Mouse (Mus musculus) heart, embryonic 11.5 days (tissue): Measurements from ENCODE around the gene H2-Eb1. TPM values are rescaled to one million over a fixed set of nuclear protein-coding genes. Genes with fewer than 3 reads are reported as not detected.

Experiments used
- ATAC-seq: fragments of 200-750 bp; cut with Nextera tagmentation; replicated peaks from 2 replicates; pipeline ENCODE4 v1.8.0; 2017; ENCODE audit warnings: moderate library complexity; ENCODE audit not compliant: insufficient number of reproducible peaks, low FRiP score, low TSS enrichment
- H3K27ac ChIP-seq: fragments of 300-500 bp; sonication (generic); 2 replicates; pipeline ENCODE4 v1.5.1; 2014; ENCODE audit warnings: mild to moderate bottlenecking, low read depth, low read length
- H3K27me3 ChIP-seq: fragments of 300-500 bp; sonication (generic); 2 replicates; pipeline ENCODE4 v1.6.1; 2014; ENCODE audit warnings: mild to moderate bottlenecking, low read length, mixed read lengths; ENCODE audit not compliant: control insufficient read depth, insufficient read depth
- H3K36me3 ChIP-seq: fragments of 300-500 bp; sonication (generic); 2 replicates; pipeline ENCODE4 v1.6.1; 2014; ENCODE audit warnings: mild to moderate bottlenecking, low read length, moderate library complexity, mixed read lengths; ENCODE audit not compliant: control insufficient read depth, insufficient read depth
- H3K4me1 ChIP-seq: fragments of 300-500 bp; sonication (generic); 2 replicates; pipeline ENCODE4 v1.6.1; 2014; ENCODE audit warnings: low read length; ENCODE audit not compliant: control insufficient read depth, insufficient read depth
- H3K4me2 ChIP-seq: fragments of 300-500 bp; sonication (generic); 2 replicates; pipeline ENCODE4 v1.6.1; 2014; ENCODE audit warnings: mild to moderate bottlenecking, moderate library complexity
- H3K4me3 ChIP-seq: fragments of 300-500 bp; sonication (generic); 2 replicates; pipeline ENCODE4 v1.5.1; 2014; ENCODE audit warnings: low read depth, low read length
- H3K9ac ChIP-seq: fragments of 300-500 bp; sonication (generic); 2 replicates; pipeline ENCODE4 v1.6.1; 2014; ENCODE audit warnings: mild to moderate bottlenecking, low read depth, low read length, moderate library complexity
- H3K9me3 ChIP-seq: fragments of 300-500 bp; sonication (generic); replicated peaks from 2 replicates; pipeline ENCODE4 v1.6.1; 2016; ENCODE audit warnings: low read length; ENCODE audit not compliant: control insufficient read depth
- WGBS: fragments of 180-500 bp; shearing (Covaris S2); extraction: QIAGEN DNeasy Blood & Tissue Kit; methylation state at CpG from one replicate; pipeline ENCODE4 v1.1.7; 2014; ENCODE audit not compliant: insufficient replicate concordance; 5-methylcytosine and 5-hydroxymethylcytosine counted together
- polyA plus RNA-seq: library from polyadenylated mRNA; unstranded; fragments of >200 nt; fragmentation: Nextera tagmentation; extraction: Ambion mirVana; gene quantifications from 2 replicates; pipeline ENCODE4 v1.2.1, GENCODE M21; 2014

Gene H2-Eb1
- polyA plus RNA-seq, 1 experiment from 2014 or later, result 1.5 TPM

- Histone ChIP-seq H3K4me3 (no peak overlapping the region), H3K36me3 (no peaks in the 10 kb centered on the region), H3K4me1 (0 out of 2 replicates have a peak, but pooled peaks cover 2% of the 10 kb centered on the region), H3K27me3 (peaks cover 3% of the 10 kb centered on the region; the same call in 1 of the 2 replicates), H3K9me3 (no peaks in the 10 kb centered on the region), H3K27ac (no peak overlapping the region), H3K4me2 (no peak overlapping the region), H3K9ac (no peak overlapping the region)
- 36% methylated on average over 3 of the region's 3 CpGs for WGBS
- ATAC-seq, result no peak
Observed at GRCm38 (mm10) chr17:34313393-34313792, 7.7 kb downstream of the H2-Eb1 start.

GRCm38 (mm10) chr17:34314286-34314685 lies 8.6 kb downstream of the H2-Eb1 start:
- no peaks in the 10 kb centered on the region for H3K9me3 ChIP-seq
- no peak overlapping the region for H3K9ac ChIP-seq
- ATAC-seq, result no peak

DNA sequence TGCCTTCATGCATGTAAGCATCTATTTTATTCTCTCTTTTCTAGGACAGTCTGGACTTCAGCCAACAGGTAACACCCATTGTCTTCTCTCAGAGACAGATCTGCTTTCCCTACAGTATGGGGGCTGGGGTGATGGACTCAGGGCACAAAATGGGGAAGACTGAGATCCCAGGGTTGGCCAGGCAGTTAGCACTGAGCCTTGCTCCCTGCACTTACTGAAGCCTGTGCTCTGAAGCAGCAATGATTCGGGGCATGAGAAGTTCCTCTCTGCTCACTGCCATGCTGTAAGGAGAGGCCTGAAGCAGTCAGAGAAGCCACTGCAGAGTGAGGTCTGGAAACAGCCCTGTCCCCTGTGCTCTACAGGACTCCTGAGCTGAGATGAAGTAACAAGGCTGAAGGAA lies 9.8 kb downstream of the H2-Eb1 start:
- no peaks in the 10 kb centered on the region for H3K4me1 ChIP-seq
- no peaks in the 10 kb centered on the region for H3K36me3 ChIP-seq
- no peaks in the 10 kb centered on the region for H3K9me3 ChIP-seq
- peaks cover 3% of the 10 kb centered on the region; the same call in 1 of the 2 replicates for H3K27me3 ChIP-seq
- H3K9ac ChIP-seq, result no peak overlapping the region
- no peak overlapping the region for H3K4me3 ChIP-seq
- H3K4me2 ChIP-seq, result no peak overlapping the region
- ATAC-seq, result no peak
- WGBS, result 75% methylated on average over 1 of the region's 1 CpGs
- no peak overlapping the region for H3K27ac ChIP-seq

More at GRCm38 (mm10) chr17:34314286-34314685, 8.6 kb downstream of the H2-Eb1 start:
- H3K4me2 ChIP-seq, result no peak overlapping the region
- 57% methylated on average over 9 of the region's 9 CpGs for WGBS
- H3K27ac ChIP-seq, result no peak overlapping the region
- H3K4me1 ChIP-seq, result 0 out of 2 replicates have a peak, but pooled peaks cover 2% of the 10 kb centered on the region
- no peak overlapping the region for H3K4me3 ChIP-seq
- no peaks in the 10 kb centered on the region for H3K36me3 ChIP-seq
- peaks cover 3% of the 10 kb centered on the region; the same call in 1 of the 2 replicates for H3K27me3 ChIP-seq

DNA sequence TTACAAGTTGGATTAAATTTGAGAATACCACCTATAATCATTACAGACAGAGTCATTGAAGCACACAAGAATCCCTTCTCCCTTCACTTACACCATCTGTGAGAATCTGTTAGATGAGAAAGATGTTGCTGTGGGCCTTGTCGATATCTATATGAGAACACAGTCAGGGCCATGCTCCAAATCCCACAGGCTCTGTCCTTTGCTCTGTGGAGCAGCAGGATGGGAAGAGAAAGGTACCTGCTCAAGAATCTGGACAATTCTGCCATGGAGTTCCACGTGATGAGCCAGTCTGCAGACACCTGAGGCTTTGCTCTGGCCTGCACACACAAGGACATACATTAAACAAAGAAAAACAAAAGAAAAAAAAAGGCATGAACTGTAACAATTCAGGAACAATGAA lies 11.0 kb downstream of the H2-Eb1 start:
- Histone ChIP-seq H3K9me3 (no peaks in the 10 kb centered on the region), H3K4me2 (no peak overlapping the region), H3K4me3 (no peak overlapping the region), H3K9ac (no peak overlapping the region), H3K27me3 (peaks cover 3% of the 10 kb centered on the region; the same call in 1 of the 2 replicates), H3K4me1 (no peaks in the 10 kb centered on the region), H3K36me3 (no peaks in the 10 kb centered on the region), H3K27ac (no peak overlapping the region)
- 66% methylated on average over 2 of the region's 2 CpGs for WGBS
- ATAC-seq, result no peak

DNA sequence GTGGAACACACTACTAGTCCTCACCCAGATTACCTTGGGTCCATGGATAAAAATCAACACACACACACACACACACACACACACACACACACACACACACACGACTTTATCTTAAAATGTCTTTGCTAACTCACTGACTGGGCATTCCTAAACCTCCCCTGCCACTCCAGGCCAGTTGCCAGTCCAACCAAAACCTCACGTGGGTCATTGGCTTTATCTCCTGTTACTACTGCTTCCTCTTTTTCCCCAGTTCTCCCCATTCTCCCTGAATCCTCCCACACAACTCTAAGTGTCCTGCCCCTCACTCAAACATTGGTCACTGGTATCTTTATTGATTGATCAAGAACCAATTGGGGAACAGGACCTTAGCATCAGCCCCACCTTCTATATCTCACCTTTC lies 11.6 kb downstream of the H2-Eb1 start:
- Histone ChIP-seq H3K27ac (no peak overlapping the region), H3K36me3 (no peaks in the 10 kb centered on the region), H3K9me3 (no peaks in the 10 kb centered on the region), H3K27me3 (peaks cover 3% of the 10 kb centered on the region; the same call in 1 of the 2 replicates), H3K9ac (no peak overlapping the region), H3K4me3 (no peak overlapping the region), H3K4me1 (no peaks in the 10 kb centered on the region), H3K4me2 (no peak overlapping the region)
- 39% methylated on average over 2 of the region's 2 CpGs for WGBS
- ATAC-seq, result no peak

DNA sequence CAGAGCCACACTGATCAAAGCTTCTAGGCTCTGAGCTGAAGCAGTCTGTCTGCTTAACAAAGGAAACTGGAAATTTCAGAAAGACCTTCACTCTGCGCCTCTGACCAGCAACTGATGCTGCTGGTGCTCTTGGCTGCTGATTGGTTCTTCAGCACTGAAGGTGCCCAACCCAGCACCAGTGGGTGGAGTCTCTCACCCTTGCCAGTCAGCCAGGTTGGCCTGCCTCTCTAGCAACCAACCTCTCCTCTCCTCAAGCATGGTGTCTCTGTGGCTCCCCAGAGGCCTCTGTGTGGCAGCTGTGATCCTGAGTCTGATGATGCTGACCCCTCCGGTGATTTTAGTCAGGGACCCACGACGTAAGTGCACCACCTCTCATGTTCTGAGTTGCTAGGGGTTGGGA lies 19.8 kb downstream of the H2-Eb1 start, which contains the start of gene H2-Eb2:
H2-Eb2 (plus strand) TSS at position 230 of the 400 bp plus-strand sequence.
- H3K27me3 ChIP-seq, result no peaks in the 10 kb centered on the region
- no peaks in the 10 kb centered on the region for H3K36me3 ChIP-seq
- H3K9me3 ChIP-seq, result no peaks in the 10 kb centered on the region
- WGBS, result 49% methylated on average over 4 of the region's 4 CpGs
- no peak within 1 kb of the TSS for H3K9ac ChIP-seq
- H3K27ac ChIP-seq, result no peak within 1 kb of the TSS
- H3K4me1 ChIP-seq, result no peaks in the 10 kb centered on the region
- no peak within 1 kb of the TSS for H3K4me3 ChIP-seq
- no peak; the same call in 1 of the 2 replicates for ATAC-seq
- H3K4me2 ChIP-seq, result no peak within 1 kb of the TSS

GRCm38 (mm10) chr17:34326373-34326772 lies 20.7 kb downstream of the H2-Eb1 start:
- no peaks in the 10 kb centered on the region for H3K27me3 ChIP-seq
- no peak overlapping the region for H3K27ac ChIP-seq
- no peak overlapping the region for H3K9ac ChIP-seq
- H3K4me1 ChIP-seq, result no peaks in the 10 kb centered on the region
- no peak for ATAC-seq
- WGBS, result 70% methylated on average over 3 of the region's 3 CpGs
- no peak overlapping the region for H3K4me2 ChIP-seq
- no peaks in the 10 kb centered on the region for H3K9me3 ChIP-seq
- H3K36me3 ChIP-seq, result no peaks in the 10 kb centered on the region
- H3K4me3 ChIP-seq, result no peak overlapping the region

DNA sequence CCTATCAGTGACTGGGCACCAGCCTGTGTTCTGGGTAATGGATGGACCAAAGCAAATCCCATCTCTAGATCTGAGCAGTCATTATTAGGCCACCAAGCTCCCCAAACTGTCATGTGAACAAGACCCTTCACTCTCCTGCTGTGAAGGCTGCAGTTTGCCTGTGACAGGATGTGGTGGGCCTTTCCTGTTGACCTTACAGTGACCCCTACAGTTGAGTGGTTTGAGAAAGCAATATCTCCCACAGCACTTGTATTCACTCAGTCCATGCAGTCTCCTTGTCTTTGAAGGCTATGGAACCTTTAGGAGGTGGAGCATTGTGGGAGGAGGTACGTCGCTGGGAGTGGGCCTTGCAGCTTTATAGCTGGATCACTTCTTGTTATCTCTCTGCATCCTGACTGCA lies 24.1 kb downstream of the H2-Eb1 start:
- Histone ChIP-seq H3K27me3 (no peaks in the 10 kb centered on the region), H3K4me2 (no peak overlapping the region), H3K9me3 (no peaks in the 10 kb centered on the region), H3K27ac (no peak overlapping the region), H3K9ac (no peak overlapping the region), H3K36me3 (no peaks in the 10 kb centered on the region), H3K4me1 (no peaks in the 10 kb centered on the region), H3K4me3 (no peak overlapping the region)
- 31% methylated on average over 2 of the region's 2 CpGs for WGBS
- ATAC-seq, result no peak

DNA sequence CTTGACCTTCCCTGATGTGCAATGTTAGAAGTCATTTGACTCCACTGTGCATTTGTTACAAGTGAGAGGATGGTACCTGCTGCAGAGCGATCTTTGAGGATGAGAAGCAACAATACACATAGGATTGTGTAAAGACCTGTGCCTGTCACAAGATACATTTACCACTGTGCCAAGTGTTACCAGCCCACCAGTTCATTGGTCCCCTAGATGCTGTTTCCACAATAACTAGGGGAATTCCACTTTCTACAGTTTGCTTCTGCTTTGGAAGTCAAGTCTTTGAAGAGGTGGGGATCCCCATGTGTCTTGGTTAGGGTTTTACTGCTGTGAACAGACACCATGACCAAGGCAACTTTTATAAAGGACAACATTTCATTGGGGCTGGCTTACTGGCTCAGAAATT lies 25.5 kb downstream of the H2-Eb1 start:
- ATAC-seq, result no peak
- Histone ChIP-seq H3K36me3 (no peaks in the 10 kb centered on the region), H3K9ac (no peak overlapping the region), H3K4me2 (no peak overlapping the region), H3K4me3 (no peak overlapping the region), H3K27me3 (no peaks in the 10 kb centered on the region), H3K4me1 (no peaks in the 10 kb centered on the region), H3K27ac (no peak overlapping the region), H3K9me3 (no peaks in the 10 kb centered on the region)
- WGBS, result 83% methylated on average over 1 of the region's 1 CpGs
